Mouse (Mus musculus): ENCODE data around the gene 4930426L09Rik.

Gene 4930426L09Rik

DNA sequence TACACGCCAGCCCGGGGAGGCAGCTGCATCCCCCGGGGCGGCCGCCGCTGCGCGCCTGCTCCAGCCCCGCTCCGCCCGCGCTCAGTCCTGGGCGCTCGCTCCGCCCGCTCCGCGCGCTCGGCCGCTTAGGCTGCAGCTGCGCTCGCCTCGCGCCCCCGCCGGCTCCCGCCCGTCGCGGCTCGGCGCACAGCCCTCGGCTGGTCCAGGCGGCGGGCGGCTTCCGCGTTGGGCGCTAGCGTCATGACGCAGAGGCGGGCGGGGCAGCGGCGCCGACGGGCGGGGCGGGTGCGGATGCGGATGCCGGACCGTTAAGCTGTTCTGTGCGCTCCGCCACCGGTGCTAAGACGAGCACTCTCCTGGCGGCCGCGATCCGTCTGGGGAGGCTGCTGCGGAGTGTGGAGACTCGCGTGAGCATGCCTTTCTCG lies at the start of gene 4930426L09Rik, which contains the start of gene Pip4k2a:
Gene 4930426L09Rik (plus strand): TSS at position 290 of the 425 bp plus-strand sequence.
Gene Pip4k2a (minus strand): TSS at position 73 of the 425 bp plus-strand sequence.
- peak; percentile 94 to 96 for DNase-seq

DNA sequence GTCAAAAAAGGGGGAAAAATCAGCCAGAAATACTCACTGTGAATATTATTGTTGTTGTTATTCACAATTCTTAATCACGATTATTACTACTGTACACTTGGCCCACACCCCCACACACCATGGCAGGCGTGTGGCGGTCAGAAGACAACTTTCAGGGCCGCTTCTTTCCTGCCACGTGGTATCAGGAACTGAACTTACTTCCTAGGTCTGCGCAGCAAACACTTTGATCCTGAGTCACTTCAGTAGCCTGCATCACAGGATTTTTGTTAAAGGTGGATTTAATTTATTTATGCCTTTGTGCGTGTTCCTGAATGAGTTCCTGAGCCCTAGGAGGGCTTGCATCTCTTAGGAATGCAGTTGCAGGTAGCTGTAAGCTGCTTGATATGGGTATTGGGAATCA lies 49.4 kb upstream of the 4930426L09Rik start:
- DNase-seq: no peak

DNA sequence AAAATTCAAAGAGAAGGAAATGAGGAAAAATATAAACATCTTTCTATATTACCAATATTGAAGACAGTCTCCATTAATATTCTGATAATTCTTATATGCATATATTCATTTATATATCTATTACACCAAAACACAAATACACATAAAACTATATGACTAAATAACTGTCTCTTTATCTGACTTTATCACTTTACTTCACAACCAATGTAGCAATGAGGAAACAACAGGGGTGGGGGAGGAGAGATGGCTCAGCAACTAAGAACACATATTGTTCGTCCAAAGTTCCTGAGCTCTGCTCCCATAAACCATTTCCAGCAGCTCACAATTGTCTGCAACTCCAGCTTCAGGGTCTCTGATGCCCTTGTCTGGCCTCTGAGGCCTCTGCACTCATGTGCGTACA lies 47.4 kb upstream of the 4930426L09Rik start:
- DNase-seq: no peak

DNA sequence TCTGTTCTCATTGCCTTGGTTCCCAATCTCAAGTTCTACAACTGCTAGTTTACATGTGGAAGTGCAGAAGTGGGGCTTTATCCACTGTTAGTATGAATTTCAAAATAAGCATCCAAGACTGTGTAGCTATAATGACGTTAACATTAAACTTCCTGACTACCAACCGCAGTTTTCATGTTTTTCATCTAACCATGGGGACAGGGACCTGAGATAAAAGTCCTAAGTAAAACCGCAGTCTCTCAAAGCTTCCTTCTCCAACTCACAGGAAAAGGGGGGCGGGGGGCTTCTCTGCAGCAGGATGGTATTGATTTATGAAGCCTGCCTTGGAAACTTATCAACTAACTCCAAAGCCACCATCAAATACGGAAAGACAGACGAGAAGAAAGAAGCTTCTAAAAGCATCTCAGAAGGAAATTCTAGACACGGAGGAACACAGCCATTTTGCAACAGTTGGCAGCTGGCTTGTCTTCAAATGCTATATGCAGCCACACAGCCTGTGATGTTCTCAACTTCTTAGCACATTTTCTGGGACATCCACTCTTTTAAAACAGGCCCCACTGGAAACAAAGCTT lies 46.0 kb upstream of the 4930426L09Rik start:
- peak in 1 of 2 experiments; percentile 44 for DNase-seq

DNA sequence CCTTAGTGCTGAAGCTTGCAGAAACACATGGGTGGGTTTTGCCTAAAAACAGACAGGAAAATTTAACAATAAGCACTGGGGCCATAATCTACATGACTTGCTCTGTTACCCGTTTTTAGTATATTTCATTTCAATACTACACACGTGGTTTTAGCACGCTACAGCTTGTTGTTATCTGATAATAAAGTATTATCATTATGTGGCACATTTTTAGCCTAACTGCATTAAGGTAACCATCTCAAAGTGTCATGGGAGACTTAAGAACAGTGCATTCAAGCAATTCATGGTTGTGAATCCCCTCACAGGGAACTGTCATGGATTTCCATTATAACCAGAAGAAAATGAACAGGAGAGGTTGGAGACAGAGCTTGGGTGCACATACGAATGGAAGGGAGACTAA lies 43.7 kb upstream of the 4930426L09Rik start:
- no peak for DNase-seq

DNA sequence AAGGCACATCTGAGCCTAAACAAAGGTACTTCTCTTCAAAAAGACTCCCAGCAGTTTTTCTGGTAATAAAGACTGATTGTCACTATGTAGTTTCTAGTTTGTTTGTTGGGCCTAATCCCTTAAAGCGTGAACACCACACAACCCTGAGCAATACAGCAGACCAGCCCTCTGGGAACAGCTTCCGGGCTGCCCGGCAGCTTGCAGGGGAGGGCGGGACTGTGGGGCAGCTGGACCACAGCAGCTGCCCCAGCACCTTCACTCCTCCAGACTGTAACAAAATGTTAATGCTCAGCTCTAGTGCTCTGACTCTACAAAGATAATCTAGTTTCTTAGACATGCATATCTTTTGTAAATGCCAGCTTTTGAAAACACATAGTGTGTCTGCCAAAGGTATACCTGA lies 43.1 kb upstream of the 4930426L09Rik start:
- no peak for DNase-seq

DNA sequence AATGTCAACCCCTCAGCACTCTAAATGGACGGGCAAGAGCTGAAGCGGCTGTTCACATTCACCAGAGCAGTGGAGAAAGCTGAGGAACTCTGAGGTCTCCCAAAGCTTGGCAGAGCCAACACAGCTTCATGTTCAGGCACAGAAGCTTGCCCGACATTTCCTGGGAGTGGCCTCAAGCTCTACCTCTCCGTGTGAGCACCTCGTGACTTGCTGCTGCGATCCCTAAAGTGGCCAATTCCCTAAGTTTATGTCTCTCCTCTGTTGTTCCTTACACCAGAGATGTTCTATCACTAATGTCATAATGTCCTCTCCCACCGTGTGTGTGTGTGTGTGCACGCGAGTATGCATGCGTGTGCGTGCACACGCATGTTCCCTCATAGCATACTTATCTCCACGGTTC lies 42.5 kb upstream of the 4930426L09Rik start:
- peak in 1 of 2 experiments; percentile 29 for DNase-seq

DNA sequence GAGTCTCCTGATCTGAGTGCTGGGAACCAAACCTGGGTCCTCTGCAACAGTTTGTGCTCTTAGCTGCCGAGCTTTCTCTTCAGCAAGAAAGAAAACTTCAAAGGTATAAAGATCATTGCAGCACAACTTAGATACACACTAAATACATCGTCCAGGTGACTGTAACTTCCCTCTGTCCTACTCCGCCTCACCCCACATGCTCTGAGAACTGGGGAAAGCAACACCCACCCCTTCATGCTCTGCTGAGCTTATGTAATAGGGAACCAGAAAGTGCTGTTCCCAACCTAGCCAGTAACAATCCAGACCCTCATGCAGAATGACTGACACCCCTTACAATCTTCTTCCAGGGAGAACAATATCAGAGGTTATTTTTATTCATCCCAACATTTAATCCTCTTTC lies 41.7 kb upstream of the 4930426L09Rik start:
- no peak for DNase-seq

DNA sequence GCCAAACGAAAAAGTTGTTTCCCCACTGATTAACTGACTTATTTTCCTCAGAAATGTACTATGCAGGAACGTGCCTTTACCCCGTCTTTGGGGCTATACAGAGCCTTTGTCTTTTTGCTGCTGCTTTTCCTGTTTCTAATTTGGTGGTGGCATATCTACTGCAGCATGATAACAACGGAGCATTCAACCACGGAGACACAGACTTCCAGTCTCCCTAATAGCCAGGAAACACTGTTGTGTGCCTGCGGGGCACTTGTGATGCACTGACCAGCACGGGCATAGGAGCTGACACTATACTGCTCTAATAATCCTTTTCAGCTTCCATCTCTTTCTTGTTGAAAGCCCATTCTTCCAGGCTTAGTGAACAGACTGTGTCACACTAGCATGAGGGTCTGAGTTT lies 41.2 kb upstream of the 4930426L09Rik start:
- no peak for DNase-seq

DNA sequence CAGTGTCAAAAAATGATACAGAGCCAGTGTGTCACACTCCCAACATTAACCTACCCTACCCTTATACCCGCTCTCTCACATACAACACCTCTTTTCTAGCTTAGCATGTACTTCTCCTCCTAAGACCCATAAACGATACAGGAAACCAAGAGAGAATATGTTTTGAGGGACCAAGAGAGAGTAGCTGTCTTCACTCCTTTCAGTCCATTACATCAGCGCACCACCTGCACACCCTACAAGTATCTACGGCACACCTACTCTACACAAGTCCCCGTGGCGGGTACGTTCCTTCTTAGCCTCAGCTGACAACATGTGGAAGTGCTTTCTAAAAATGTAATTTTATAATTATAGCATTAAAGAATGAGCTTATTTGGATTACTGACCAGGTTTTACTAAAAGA lies 40.7 kb upstream of the 4930426L09Rik start:
- DNase-seq: peak in 1 of 2 experiments; percentile 49

DNA sequence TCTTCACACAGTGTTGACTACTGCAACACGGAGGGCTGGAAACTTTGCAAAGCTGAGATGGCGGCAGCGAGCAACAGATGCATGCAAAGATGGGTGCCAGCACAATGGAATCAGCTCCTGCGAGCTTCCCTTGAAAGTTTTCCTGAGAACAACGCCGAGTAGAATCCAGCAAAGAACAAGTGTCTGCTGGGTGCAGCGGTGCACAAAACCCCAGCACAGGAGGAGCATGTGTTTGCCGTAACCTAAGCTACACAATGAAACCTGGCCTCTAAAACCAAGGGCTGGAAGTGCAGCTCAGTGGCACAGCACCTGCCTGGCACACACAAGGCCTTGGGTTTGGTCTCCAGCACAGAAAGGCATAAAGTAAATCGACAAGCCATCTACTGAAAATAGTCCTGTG lies 40.1 kb upstream of the 4930426L09Rik start:
- peak in 1 of 2 experiments; percentile 26 for DNase-seq

DNA sequence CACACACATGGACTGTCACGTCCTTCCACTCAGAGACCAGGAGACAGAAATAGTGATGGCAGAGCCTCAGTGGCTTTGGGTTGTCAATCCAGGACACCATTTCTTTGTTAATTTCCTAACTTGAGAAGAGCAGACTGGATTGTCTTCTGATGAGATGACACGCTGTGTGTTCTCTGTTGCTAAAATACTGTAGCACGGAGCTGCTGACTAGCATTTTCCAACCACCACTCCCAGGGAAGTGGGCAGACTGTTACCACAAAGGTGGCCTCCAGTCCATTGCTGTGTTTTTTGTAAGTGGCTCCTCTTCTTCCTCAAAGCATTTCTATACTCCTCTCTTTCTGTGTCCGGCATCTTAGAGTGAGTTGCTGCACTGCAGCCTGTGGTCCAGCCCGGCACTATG lies 39.6 kb upstream of the 4930426L09Rik start:
- DNase-seq: no peak

DNA sequence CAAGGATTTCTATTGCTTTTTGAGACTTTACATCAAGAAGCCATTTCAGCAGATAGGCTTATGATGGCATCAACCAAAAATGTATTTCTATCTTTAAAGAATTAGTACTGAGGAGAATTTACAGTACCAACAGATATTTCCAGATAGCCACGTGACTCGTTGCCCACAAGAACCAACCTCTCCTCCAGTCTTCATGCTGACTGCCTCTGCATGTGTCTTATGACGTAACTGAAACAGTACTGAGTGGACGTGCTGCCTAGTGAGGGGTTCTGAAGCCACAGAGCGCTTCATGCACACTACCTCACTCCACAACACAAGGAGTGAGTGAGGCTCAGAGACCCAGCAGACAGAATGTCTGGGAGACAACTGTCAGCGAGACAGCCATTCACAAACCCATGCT lies 39.1 kb upstream of the 4930426L09Rik start:
- no peak for DNase-seq

DNA sequence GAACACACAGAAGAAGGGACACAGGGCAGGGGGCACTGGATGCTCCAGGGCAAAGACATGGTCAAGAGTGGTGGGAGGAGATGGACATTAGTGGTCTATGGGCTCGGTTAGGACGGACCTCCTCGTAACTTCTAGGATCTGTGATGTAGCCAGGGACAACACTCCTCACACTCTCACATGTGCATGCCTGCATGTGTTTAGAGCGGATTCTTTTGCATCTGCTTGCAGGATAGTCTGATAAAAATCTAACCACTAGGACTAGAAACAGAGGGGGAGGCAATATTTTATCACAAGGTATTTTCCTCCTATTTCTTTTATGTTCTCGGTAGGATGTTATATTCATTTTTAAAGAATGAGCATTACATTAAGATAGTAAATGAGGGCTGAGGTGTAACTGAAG lies 38.6 kb upstream of the 4930426L09Rik start:
- DNase-seq: no peak

DNA sequence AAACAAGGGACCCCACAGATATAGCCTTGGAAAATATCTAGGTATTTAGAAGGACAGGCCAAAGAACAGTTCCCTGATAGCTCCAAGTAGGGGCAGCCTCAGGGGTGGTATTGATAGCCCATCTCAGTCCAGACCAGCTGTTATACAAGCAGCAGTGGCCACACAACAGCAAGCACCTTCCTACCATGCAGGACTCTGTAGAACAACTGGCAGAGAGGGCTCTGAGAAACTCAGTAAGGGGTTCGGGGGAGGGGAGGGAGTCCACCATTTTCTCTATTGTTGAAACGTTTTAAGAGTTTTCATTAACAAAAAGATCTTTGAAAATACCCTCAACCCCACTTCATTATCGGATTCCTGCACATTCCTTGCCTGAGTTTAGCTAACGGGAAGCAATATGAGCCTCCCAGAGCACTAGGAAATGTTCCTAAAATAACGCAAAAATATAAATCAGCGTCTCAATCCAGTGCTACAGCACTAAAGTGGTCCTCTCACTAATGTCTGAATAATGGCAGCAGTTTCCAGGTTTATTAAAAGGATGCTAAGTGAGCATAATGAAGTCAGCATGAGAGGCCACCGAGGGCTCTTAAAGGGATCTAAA lies 37.7 kb upstream of the 4930426L09Rik start:
- DNase-seq: no peak

DNA sequence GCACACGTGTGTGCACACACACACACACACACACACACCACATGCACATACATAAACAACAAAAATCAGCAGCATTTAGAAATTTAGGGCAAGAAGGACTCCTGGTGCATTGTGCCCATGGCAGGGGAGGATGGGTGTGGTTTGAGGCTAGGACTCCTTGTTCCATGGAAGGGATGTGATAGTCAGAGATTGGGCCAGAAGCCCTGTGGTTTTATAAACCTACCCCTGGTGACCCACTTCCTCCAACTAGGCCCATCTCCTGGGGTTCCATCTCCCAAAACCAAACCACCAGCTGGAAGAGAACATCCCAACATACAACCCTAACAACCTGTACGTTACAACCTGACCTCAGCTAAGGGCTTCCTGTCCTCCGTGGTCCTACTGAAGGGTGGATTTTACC lies 35.6 kb upstream of the 4930426L09Rik start:
- DNase-seq: no peak

DNA sequence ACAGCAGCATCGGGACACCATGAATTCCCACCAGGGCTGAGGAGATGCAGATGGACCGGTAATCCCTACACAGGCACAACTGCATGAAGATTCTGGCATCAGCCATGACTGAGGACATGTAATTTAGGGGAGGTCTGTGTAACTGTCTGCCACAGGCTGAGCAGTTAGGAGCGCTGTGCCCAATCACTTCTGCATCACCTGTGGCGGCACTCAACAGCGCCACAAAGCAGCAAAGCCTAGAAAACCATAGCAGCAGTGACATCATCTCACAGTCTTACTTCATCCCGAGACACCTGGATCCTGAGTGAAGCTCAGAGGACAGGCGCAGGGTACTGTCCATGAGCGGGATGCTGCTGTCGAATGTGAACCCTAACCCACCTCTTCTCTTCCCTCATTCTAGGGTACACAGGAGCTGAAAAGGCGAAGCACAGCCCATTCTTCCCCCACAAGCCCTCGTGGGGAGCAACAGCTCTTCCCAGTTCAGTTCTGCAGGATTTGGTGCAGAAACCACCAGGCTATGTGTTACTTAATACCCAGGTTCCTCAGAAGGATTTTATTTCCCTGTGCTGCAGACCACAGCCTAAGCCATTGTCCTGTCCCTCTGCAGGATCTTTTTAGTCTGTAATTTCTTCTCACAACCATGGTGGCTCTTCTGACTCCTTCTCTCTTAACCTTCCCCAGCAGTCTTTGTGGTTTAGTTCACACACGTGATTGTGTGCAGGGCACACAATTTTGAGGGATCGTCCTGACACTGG lies 34.7 kb upstream of the 4930426L09Rik start:
- DNase-seq: peak in 1 of 2 experiments; percentile 56

DNA sequence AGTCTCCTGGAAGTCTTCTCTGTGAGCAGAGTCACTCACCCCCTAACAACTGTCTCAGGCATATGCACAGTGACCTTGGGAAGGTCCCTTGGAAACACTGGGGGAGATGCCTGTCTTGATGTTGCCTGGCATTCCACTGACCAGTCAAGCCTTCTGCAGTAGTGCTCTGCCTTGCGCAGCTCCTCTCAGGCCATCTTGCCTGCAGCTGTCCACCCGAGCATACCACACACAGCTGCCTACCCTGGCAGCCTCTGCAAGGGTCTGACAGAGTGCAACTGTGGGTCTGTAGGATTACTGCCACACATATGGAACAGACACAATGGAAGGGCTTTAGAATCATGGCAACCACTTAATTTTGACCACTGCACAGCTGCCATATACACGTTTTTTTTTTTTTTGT lies 33.0 kb upstream of the 4930426L09Rik start:
- no peak for DNase-seq

DNA sequence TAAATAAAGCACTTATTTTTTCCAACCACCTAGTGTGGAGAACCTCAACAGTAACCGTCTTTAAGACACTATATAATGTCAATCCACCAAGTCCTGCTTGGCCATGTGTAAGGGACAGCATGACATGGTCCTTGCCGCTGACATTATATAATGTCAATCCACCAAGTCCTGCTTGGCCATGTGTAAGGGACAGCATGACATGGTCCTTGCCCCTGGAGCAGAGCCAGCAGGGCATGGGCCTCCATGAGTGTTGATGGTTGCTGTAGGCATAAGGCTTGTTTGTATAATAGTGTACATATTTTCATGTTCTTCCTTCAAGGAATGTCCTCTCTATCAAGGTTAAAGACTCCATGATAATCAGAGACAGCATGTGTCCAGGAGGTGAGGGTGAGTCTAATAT lies 32.2 kb upstream of the 4930426L09Rik start:
- DNase-seq: no peak

DNA sequence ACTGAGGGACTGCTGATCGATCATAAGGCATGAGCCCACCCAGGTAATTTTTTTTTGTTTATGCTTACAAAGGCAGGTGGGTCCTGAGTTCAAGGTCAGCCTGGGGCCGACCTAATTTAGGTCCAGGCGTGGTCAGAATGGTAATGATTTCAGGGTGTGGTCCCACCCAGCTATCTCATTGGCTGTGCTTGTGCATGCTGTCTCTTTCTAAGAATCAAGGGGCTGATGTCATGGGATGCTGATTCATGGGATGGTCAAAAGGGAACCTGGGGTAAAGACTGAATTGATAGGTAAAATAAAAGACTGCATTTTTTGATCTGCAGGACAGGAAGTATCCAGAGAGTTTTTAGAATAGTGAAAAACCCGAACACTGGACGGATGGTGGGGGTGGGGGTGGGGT lies 31.6 kb upstream of the 4930426L09Rik start:
- no peak for DNase-seq

DNA sequence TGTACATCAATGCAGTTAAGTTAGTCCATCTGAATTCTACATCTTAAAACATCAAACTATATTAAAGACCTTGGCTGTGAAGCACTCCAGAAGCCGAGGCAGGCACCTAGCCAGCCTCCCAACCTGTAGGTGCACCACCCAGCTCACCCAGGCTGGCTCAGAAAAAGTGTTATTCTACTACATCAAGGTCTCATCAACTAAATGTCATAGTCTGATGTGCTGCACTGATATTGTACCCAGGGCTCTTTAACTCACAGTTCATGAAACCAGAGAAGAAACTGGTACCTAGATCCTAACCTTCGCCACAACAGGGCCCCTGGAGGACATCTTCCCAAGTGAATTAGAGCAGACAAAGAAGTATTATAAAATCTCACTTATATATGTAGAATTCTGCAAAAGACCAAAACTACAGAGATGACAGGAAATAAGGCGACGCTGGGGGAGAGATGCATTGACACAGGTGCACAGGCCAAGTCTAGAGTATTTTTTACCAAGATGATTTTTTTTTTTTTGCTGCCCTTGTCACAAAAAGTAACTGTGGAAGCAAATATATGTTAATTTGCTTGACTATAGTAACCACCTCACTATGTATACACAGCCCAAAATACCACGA lies 30.6 kb upstream of the 4930426L09Rik start:
- peak in 1 of 2 experiments; percentile 38 for DNase-seq

DNA sequence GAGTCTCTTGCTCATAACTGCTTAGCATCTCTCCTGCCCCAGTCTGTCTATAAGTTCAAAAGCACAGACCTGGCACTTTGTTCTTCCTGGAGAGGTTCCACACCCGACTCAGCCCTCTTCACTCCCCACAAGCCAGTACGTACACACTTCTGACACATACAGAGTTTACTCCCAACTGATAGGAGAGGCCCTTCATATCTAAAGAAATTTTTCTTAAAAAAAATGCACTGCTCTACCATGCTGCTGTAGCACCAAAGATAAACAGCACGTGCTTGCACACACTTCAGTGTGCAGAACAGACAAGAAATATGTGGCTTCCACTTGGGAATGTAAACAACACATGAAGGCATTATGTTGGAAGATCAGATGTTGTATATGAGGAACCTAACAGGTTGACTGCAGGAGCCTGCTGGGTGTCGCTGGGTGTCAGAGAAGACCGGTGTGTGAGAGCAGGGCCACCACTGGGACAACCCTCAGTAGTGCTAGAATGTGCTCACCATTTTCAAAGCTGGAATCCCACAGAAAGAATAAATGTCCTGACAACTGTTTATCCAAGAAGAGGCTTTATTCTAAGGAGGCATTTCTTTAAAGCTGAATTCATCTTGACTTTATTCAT lies 29.0 kb upstream of the 4930426L09Rik start:
- DNase-seq: no peak

DNA sequence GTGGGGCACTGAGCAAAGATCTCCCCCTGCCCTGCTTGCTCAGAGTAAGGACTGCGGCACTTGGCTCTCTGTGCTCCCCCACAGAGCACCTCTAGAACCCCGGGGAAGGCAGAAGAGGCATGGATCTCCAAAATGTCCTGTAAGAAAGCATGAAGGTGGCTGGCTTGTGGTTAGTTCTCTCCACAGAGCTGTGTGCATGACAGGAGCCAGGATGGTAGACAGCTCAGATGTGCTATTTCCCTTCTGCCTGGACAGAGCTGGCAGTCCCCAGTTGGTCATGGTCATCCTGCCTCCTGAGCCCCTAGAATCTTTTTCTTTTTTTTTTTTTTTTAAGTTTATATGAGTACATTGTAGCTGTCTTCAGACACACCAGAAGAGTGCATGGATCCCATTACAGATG lies 27.7 kb upstream of the 4930426L09Rik start:
- no peak for DNase-seq

Data from thymus, adult 18-20 months (tissue).